Mouse (Mus musculus) hematopoietic stem cell, adult 5-6 weeks (primary cell): Measurements from ENCODE around the gene Gm14851. TPM values are rescaled to one million over a fixed set of nuclear protein-coding genes. Genes with fewer than 3 reads are reported as not detected.
"Not testable (repeated sequence)": the region's sequence is repeated elsewhere in the genome, so short reads cannot be mapped to it uniquely, and the experiment has no call there.

Source experiments
- ATAC-seq, 2 experiments: fragments of 125-278 bp in 1 of 2; replicated peaks in 1 of 2; 2 replicates each; pipeline ENCODE4 v1.8.0; 2016 to 2017; ENCODE audit warnings: inconsistent platforms in 2 of 2, mild to moderate bottlenecking in 2 of 2, moderate number of reproducible peaks in 2 of 2, low read depth in 1 of 2, moderate TSS enrichment in 1 of 2; ENCODE audit not compliant: low FRiP score in 2 of 2, poor library complexity in 2 of 2, severe bottlenecking in 2 of 2, insufficient read depth in 1 of 2, low TSS enrichment in 1 of 2
- total RNA-seq: library from RNA; stranded (forward); fragments of 172-1452, 232-1000 nt; gene quantifications from 2 replicates; pipeline ENCODE4 v1.2.3, GENCODE M21; 2017

The Gm14851 gene
- not detected in 2 replicates for total RNA-seq

- not testable (repeated sequence) for ATAC-seq
These were observed at the start of gene Gm14851 for GRCm38 (mm10) chr8:21095950-21096349. Gene Gm14851, minus strand, starts transcription at chr8:21096050.

GRCm38 (mm10) chr8:21134342-21134741, 38.5 kb upstream of the Gm14851 start, which contains the start of gene Defa30:
Gene Defa30, plus strand, starts transcription at chr8:21134642.
- not testable (repeated sequence) for ATAC-seq

- no peak for ATAC-seq
These were observed 2.7 kb downstream of the Gm14851 start for GRCm38 (mm10) chr8:21093106-21093505.

GRCm38 (mm10) chr8:21084142-21084541, 11.7 kb downstream of the Gm14851 start, which contains the start of gene Defa25:
Gene Defa25, plus strand, starts transcription at chr8:21084442.
- ATAC-seq = not testable (repeated sequence)

GRCm38 (mm10) chr8:21064738-21065137, 31.1 kb downstream of the Gm14851 start, which contains the start of gene Defa35:
Gene Defa35, plus strand, starts transcription at chr8:21065038.
- ATAC-seq = not testable (repeated sequence)

GRCm38 (mm10) chr8:21054747-21055146, 41.1 kb downstream of the Gm14851 start, which contains the start of gene Defa23:
Gene Defa23, plus strand, starts transcription at chr8:21055047.
- not testable (repeated sequence) for ATAC-seq

Other genes with a start within 250 kb of the Gm14851 start
- gene Defb33, start 203.4 kb downstream of the Gm14851 start, total RNA-seq = not detected in 2 replicates
- not detected in 2 replicates for gene Gm15056, start 193.4 kb downstream of the Gm14851 start, total RNA-seq
- gene Gm6040, start 174.0 kb downstream of the Gm14851 start, total RNA-seq = not detected in 2 replicates
- gene AY761185, start 151.3 kb downstream of the Gm14851 start, total RNA-seq = not detected in 2 replicates
- gene Defa21, start 70.5 kb downstream of the Gm14851 start, total RNA-seq = not detected in 2 replicates
- not detected in 2 replicates for gene Defa23, start 41.0 kb downstream of the Gm14851 start, total RNA-seq
- gene Defa35, start 31.0 kb downstream of the Gm14851 start, total RNA-seq = not detected in 2 replicates
- not detected in 2 replicates for gene Defa25, start 11.6 kb downstream of the Gm14851 start, total RNA-seq
- not detected in 2 replicates for gene Defa30, start 38.6 kb upstream of the Gm14851 start, total RNA-seq
- gene Defa22, start 66.2 kb upstream of the Gm14851 start, total RNA-seq = not detected in 2 replicates
- not detected in 2 replicates for gene Defa31, start 95.6 kb upstream of the Gm14851 start, total RNA-seq
- not detected in 2 replicates for gene Gm15293, start 105.5 kb upstream of the Gm14851 start, total RNA-seq
- not detected in 2 replicates for gene Gm15292, start 153.7 kb upstream of the Gm14851 start, total RNA-seq
- gene Defa27, start 219.5 kb upstream of the Gm14851 start, total RNA-seq = not detected in 2 replicates
- gene Defa29, start 231.0 kb upstream of the Gm14851 start, total RNA-seq = not detected in 2 replicates